Comparison of ENCODE assay signal across 8 mouse cellular contexts in genomic region chr2:166079961-166080885, GRCm38 (mm10).
DNase-seq lines count a peak whose midpoint lies in the region; ATAC-seq and TF ChIP-seq lines count a peak whose summit lies in the region.

No protein-coding gene starts in this region.

- peak; percentile 74; the same call in 1 of the 2 replicates for ATAC-seq in heart, embryonic 13.5 days (ENCODE audit: extremely low read depth, insufficient number of reproducible peaks, low FRiP score, low TSS enrichment)
- ATAC-seq in limb, embryonic 14.5 days (ENCODE audit: low FRiP score, low read depth), result peak; percentile 38; the same call in 1 of the 2 replicates
- ATAC-seq in stomach, postnatal 0 days (ENCODE audit: low FRiP score, low TSS enrichment), result peak; percentile 67

- H3K4me2 ChIP-seq in heart, embryonic 13.5 days, result peak overlapping the region; percentile 68
- H3K4me2 ChIP-seq in limb, embryonic 14.5 days (replicated peaks; ENCODE audit: low read depth, low read length, severe bottlenecking), result no peak overlapping the region
- H3K4me2 ChIP-seq in stomach, postnatal 0 days (replicated peaks; ENCODE audit: low read depth), result peak overlapping the region; percentile 38

- peak overlapping the region; percentile 99 for H3K27ac ChIP-seq in heart, embryonic 13.5 days (replicated peaks)
- no peak overlapping the region for H3K27ac ChIP-seq in limb, embryonic 14.5 days (replicated peaks; ENCODE audit: low read depth, low read length)
- H3K27ac ChIP-seq in stomach, postnatal 0 days (replicated peaks), result peak overlapping the region; percentile 49; the same call in 1 of the 2 replicates

- peak overlapping the region; percentile 50 for H3K4me3 ChIP-seq in heart, embryonic 13.5 days
- H3K4me3 ChIP-seq in limb, embryonic 14.5 days (replicated peaks; ENCODE audit: low read length), result no peak overlapping the region
- H3K4me3 ChIP-seq in stomach, postnatal 0 days (ENCODE audit: low read depth, low read length), result no peak overlapping the region

- TF ChIP-seq CTCF in stomach, postnatal 0 days (IDR thresholded peaks at IDR 0.05; ENCODE audit: low read depth), result no peak

- H3K9me3 ChIP-seq in heart, embryonic 13.5 days, result no peaks in the 10 kb centered on the region
- no peaks in the 10 kb centered on the region for H3K9me3 ChIP-seq in limb, embryonic 14.5 days (ENCODE audit: control insufficient read depth, low read length)
- no peaks in the 10 kb centered on the region for H3K9me3 ChIP-seq in stomach, postnatal 0 days (ENCODE audit: control insufficient read depth, low read length)

- WGBS in heart, embryonic 13.5 days, result 37% methylated on average over 17 of the region's 17 CpGs
- 59% methylated on average over 17 of the region's 17 CpGs for WGBS in limb, embryonic 14.5 days
- 45% methylated on average over 17 of the region's 17 CpGs for WGBS in stomach, postnatal 0 days

- peak; percentile 58 for DNase-seq in ovary, postnatal 36 days (ENCODE audit: low spot score)
- DNase-seq in ovary, adult 18-20 months (ENCODE audit: low spot score), result no peak
- DNase-seq in embryo, embryonic 10 days (ENCODE audit: low spot score), result peak; percentile 35
- DNase-seq in limb, embryonic 14.5 days (ENCODE audit: low spot score), result peak; percentile 62
- DNase-seq in stomach, postnatal 0 days (ENCODE audit: low spot score), result peak; percentile 87
- DNase-seq in frontal cortex, postnatal 10 days (ENCODE audit: low spot score in 2 of 2), result no peak
- no peak for DNase-seq in right cerebral cortex, postnatal 36 days (ENCODE audit: low spot score in 2 of 2)

- H3K9ac ChIP-seq in heart, embryonic 13.5 days, result peak overlapping the region; percentile 84
- no peak overlapping the region for H3K9ac ChIP-seq in limb, embryonic 14.5 days (ENCODE audit: low read depth, low read length, severe bottlenecking)
- H3K9ac ChIP-seq in stomach, postnatal 0 days (ENCODE audit: low read length), result peak overlapping the region; percentile 32

- H3K36me3 ChIP-seq in heart, embryonic 13.5 days, result peaks cover 70% of the 10 kb centered on the region
- H3K36me3 ChIP-seq in limb, embryonic 14.5 days (ENCODE audit: control insufficient read depth, insufficient read depth, low read length), result peaks cover 85% of the 10 kb centered on the region
- 0 out of 2 replicates have a peak, but pooled peaks cover 6% of the 10 kb centered on the region for H3K36me3 ChIP-seq in stomach, postnatal 0 days (ENCODE audit: control insufficient read depth, insufficient read depth, low read length)

- peaks cover 56% of the 10 kb centered on the region for H3K4me1 ChIP-seq in heart, embryonic 13.5 days
- H3K4me1 ChIP-seq in limb, embryonic 14.5 days (ENCODE audit: control insufficient read depth, insufficient read depth, low read length), result peaks cover 3% of the 10 kb centered on the region; the same call in 1 of the 2 replicates
- H3K4me1 ChIP-seq in stomach, postnatal 0 days (replicated peaks; ENCODE audit: control insufficient read depth, insufficient read depth), result 0 out of 2 replicates have a peak, but pooled peaks cover 3% of the 10 kb centered on the region

- no peaks in the 10 kb centered on the region for H3K27me3 ChIP-seq in heart, embryonic 13.5 days (replicated peaks)
- no peaks in the 10 kb centered on the region for H3K27me3 ChIP-seq in limb, embryonic 14.5 days (ENCODE audit: control insufficient read depth, insufficient read depth, low read length)
- H3K27me3 ChIP-seq in stomach, postnatal 0 days (ENCODE audit: control insufficient read depth, insufficient read depth, low read length), result no peaks in the 10 kb centered on the region

- no peak for TF ChIP-seq EP300 in stomach, postnatal 0 days (optimal IDR thresholded peaks at IDR 0.05)

- TF ChIP-seq POLR2A in limb, embryonic 14.5 days (IDR thresholded peaks at IDR 0.05; ENCODE audit: borderline replicate concordance, extremely low read depth, insufficient read depth, insufficient read length), result no peak

Comparison
In these comparisons a context has a peak if more than half of its experiments do, and no peak if none do; other contexts are left out.
1. DNase-seq: peak in ovary, postnatal 36 days (single experiment), embryo, embryonic 10 days (single experiment), limb, embryonic 14.5 days (single experiment) and stomach, postnatal 0 days (single experiment); none in ovary, adult 18-20 months (single experiment), frontal cortex, postnatal 10 days (0 of 2) and right cerebral cortex, postnatal 36 days (0 of 2).
2. Peak in every context shown above with its lines, with median percentiles within 50 percentile points of each other: ATAC-seq.